Mouse (Mus musculus): ENCODE measurements around the gene Ice2. TPM values are rescaled to one million over a fixed set of nuclear protein-coding genes. Genes with fewer than 3 reads are reported as not detected.

The Ice2 gene
- total and polyA plus RNA-seq, 3 experiments = 11.6 to 14.6 TPM; not detected in 1

- Histone ChIP-seq H3K79me2 (ENCODE audit: control insufficient read depth, insufficient read depth, low read length, poor library complexity) (no peaks in the 10 kb centered on the region), H3K4me1 (ENCODE audit: control insufficient read depth in 1 of 2, insufficient read depth in 2 of 2, low read length in 2 of 2) (no peaks in the 10 kb centered on the region), H3K9ac (ENCODE audit: control insufficient read depth, low read depth, low read length, poor library complexity, severe bottlenecking) (no peak overlapping the region), H3K27ac (ENCODE audit: control insufficient read depth, low read depth, low read length) (no peak overlapping the region), H3K9me3 (replicated peaks; ENCODE audit: insufficient read depth, low read length) (no peaks in the 10 kb centered on the region), H3K4me3 (ENCODE audit: control insufficient read depth in 1 of 2, insufficient read depth in 1 of 2, low read depth in 2 of 2, low read length in 2 of 2) (no peak overlapping the region), H3K36me3 (ENCODE audit: control insufficient read depth in 1 of 2, insufficient read depth in 2 of 2, low read length in 2 of 2) (peaks cover 0 to 1% of the 10 kb centered on the region in 2 experiments; a peak in 1 of 4 replicates), H3K27me3 (ENCODE audit: control insufficient read depth in 1 of 2, insufficient read depth in 2 of 2, low read length in 2 of 2) (no peaks in the 10 kb centered on the region)
- no peak for DNase-seq (ENCODE audit: low read depth, low spot score)
- TF ChIP-seq HCFC1 (IDR thresholded peaks at IDR 0.05; ENCODE audit: low read depth, low read length) = no peak
- TF ChIP-seq TBP (IDR thresholded peaks at IDR 0.05; ENCODE audit: low read depth, low read length) = no peak
- no peak for TF ChIP-seq SMC3 (IDR thresholded peaks at IDR 0.05; ENCODE audit: low read depth, low read length)
- TF ChIP-seq UBTF (IDR thresholded peaks at IDR 0.05; ENCODE audit: borderline replicate concordance, insufficient read depth, low read depth, low read length) = no peak
- no peak for TF ChIP-seq KAT2A (conservative IDR thresholded peaks at IDR 0.05; ENCODE audit: low read depth, low read length)
- TF ChIP-seq JUND (IDR thresholded peaks at IDR 0.05; ENCODE audit: low read depth, low read length) = no peak
- TF ChIP-seq ZMIZ1 (IDR thresholded peaks at IDR 0.05; ENCODE audit: low read depth, low read length) = no peak
- TF ChIP-seq GABPA (IDR thresholded peaks at IDR 0.05; ENCODE audit: low read depth, low read length) = no peak
- no peak for TF ChIP-seq NRF1 (IDR thresholded peaks at IDR 0.05; ENCODE audit: insufficient read depth, low read depth, low read length, poor library complexity, severe bottlenecking)
- TF ChIP-seq ZKSCAN1 (IDR thresholded peaks at IDR 0.05; ENCODE audit: low read depth, low read length) = no peak
These were observed 73.2 kb downstream of the Ice2 start for GRCm38 (mm10) chr9:69470921-69471320.

GRCm38 (mm10) chr9:69472724-69473123 lies 75.0 kb downstream of the Ice2 start:
- Histone ChIP-seq H3K36me3 (ENCODE audit: control insufficient read depth in 1 of 2, insufficient read depth in 2 of 2, low read length in 2 of 2) (no peaks in the 10 kb centered on the region; a peak in 1 of 4 replicates), H3K4me3 (ENCODE audit: control insufficient read depth in 1 of 2, insufficient read depth in 1 of 2, low read depth in 2 of 2, low read length in 2 of 2) (no peak overlapping the region), H3K27me3 (ENCODE audit: control insufficient read depth in 1 of 2, insufficient read depth in 2 of 2, low read length in 2 of 2) (no peaks in the 10 kb centered on the region), H3K27ac (ENCODE audit: control insufficient read depth, low read depth, low read length) (no peak overlapping the region), H3K4me1 (ENCODE audit: control insufficient read depth in 1 of 2, insufficient read depth in 2 of 2, low read length in 2 of 2) (no peaks in the 10 kb centered on the region), H3K79me2 (ENCODE audit: control insufficient read depth, insufficient read depth, low read length, poor library complexity) (no peaks in the 10 kb centered on the region), H3K9me3 (replicated peaks; ENCODE audit: insufficient read depth, low read length) (no peaks in the 10 kb centered on the region), H3K9ac (ENCODE audit: control insufficient read depth, low read depth, low read length, poor library complexity, severe bottlenecking) (no peak overlapping the region)
- DNase-seq (ENCODE audit: low read depth, low spot score) = no peak
- no peak for TF ChIP-seq ZMIZ1 (IDR thresholded peaks at IDR 0.05; ENCODE audit: low read depth, low read length)
- TF ChIP-seq RCOR1 (IDR thresholded peaks at IDR 0.05; ENCODE audit: low read depth, low read length) = no peak
- TF ChIP-seq MYC (IDR thresholded peaks at IDR 0.05; ENCODE audit: low read depth, low read length) = no peak
- TF ChIP-seq USF2 (IDR thresholded peaks at IDR 0.05; ENCODE audit: borderline replicate concordance in 1 of 2, insufficient read depth in 1 of 2, low read depth in 1 of 2, low read length in 2 of 2) = no peak
- no peak for TF ChIP-seq BHLHE40 (IDR thresholded peaks at IDR 0.05; ENCODE audit: borderline replicate concordance, low read depth, low read length)
- TF ChIP-seq RAD21 (IDR thresholded peaks at IDR 0.05; ENCODE audit: low read depth, low read length) = no peak
- no peak for TF ChIP-seq SMC3 (IDR thresholded peaks at IDR 0.05; ENCODE audit: low read depth, low read length)
- TF ChIP-seq CHD1 (IDR thresholded peaks at IDR 0.05; ENCODE audit: low read depth, low read length) = no peak
- TF ChIP-seq KAT2A (conservative IDR thresholded peaks at IDR 0.05; ENCODE audit: low read depth, low read length) = no peak
- no peak for TF ChIP-seq JUND (IDR thresholded peaks at IDR 0.05; ENCODE audit: low read depth, low read length)
- TF ChIP-seq SIN3A (IDR thresholded peaks at IDR 0.05; ENCODE audit: low read length) = no peak

All from MEL (cell line).